Mouse (Mus musculus) 3134 (cell line): ENCODE data around the gene Mtfmt.

Source experiments
- DNase-seq: peaks from one replicate; pipeline ENCODE4 v3.0.0-alpha.2; 2011; ENCODE audit warnings: low spot score; ENCODE audit not compliant: insufficient read length; ENCODE audit errors: extremely low read depth

The Mtfmt gene

DNA sequence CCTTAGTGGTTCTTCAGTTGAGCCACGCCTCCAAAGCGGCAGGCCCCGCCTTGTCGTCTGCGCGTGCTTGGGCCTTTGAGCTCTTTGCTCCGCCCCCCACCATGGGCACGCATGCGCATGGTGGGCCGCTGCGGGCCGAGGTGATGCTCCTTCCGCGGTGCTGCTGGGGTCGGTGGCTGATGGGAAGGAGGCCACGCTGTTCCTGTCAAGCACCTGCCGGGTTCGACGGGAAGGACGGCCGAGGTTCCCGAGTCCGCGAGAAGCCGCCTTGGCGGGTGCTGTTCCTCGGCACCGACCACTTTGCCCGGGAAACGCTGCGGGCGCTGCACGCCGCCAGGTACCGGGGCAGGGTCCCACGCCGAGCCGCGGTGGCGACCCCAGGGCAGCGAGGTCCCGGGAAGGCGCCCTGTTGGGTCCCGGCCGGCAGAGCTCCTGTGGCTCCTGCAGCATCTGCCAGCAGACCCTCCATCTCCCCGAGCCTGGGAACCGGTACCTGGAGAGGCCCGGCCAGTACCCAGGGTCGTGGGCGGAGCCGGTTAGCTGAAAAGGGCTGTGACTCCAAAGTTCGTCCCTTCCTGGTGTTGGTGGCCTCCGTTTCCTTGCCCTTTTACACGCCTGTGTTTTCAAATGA is at the start of gene Mtfmt:
Gene Mtfmt (plus strand): TSS at position 112 of the 631 bp plus-strand sequence.
- DNase-seq = peak; percentile 91

DNA sequence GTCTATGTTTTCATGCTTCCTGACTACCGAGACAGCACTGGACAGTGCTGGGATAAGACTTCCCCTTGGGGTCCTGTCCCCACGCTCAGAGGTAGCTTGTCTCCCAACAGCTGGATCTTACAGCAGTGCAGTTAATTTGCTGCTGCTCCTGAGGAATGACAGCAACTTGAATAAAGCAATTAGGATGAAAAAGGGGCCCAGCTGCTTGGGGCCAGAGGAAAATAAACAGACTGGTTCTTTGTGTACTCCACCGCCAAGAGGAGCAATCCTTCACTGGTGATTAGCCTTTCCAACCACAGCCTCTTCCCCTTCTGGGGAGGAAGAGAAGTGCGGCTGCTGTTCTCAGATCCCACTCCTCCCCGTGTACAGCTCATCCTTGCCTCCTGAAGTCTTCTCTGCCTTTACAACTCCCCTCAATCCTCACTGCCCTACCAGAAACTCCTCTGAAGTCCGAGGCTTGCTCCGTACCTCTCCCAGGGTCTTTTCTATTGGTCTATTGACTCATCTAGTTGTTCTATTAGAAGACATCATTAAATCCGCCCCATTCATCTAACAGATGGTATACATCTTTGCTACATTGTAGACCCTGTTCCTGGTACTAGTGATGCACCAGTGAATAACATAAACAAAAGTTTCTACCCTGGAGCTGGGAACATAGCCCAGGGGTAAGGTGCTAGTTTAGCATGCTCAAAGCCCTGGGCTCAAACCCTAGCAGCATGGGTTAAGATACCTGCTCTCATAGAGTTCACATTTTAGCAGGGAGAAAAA is 49.0 kb upstream of the Mtfmt start:
- DNase-seq = no peak

- DNase-seq = no peak
These were observed 44.6 kb upstream of the Mtfmt start for GRCm38 (mm10) chr9:65390752-65391612.

DNA sequence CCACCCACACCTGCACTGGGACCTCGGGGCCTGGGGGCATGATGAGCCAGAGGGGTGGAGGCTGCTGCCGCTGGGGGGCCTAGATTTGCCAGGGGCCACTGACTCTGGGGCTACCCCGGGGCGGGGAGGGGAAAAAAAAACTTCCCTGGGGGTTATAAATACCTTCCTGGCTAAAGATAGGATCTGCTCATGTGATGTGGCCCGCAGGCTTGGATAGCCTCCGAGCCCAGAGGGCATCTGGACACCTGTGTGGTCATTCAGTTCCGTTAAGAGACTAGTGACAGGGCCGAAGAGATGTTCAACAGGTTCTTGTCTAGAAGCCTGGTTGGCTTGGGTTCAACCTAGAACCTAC is 44.0 kb upstream of the Mtfmt start, which contains the start of gene Kbtbd13:
Gene Kbtbd13 (minus strand): TSS at position 40 of the 352 bp plus-strand sequence.
- DNase-seq = no peak

DNA sequence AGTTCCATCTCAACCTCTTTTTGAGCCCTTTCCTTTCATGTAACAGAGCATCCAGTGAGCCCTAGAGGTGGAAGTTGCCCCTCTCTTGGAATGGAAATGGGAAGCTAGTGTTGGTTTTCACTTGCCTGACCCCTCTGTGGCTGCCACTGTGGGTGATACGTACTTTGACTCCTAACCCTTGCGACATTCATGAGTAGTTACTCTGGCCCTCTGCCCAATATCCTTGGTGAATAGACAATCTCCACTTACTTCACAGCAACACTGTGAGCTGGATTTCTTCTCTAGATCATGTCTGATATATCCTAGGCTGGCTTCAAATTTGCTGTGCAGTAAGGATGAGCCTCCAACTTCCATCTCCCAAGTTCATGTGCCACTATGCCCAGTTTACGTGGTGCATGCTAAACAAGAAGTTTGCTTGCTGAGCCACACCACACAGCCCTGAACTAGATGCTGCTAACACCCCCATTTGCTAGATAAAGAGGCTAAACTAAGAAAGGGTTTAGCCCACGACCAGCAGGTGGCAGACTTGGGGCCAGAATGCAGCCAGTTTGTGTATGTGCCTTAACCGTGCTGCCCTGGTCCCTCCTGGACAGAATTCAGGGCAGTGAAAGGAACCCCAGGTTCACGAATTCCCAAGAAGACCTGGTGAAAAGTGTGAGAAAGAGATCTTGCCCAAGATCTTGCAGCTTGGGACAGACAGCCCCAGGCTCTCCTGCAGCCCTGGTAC is 42.8 kb upstream of the Mtfmt start:
- DNase-seq = peak; percentile 54

- no peak for DNase-seq
These were observed 42.0 kb upstream of the Mtfmt start for GRCm38 (mm10) chr9:65393606-65394005.

- DNase-seq = no peak
These were observed 41.2 kb upstream of the Mtfmt start for GRCm38 (mm10) chr9:65394360-65394759.

DNA sequence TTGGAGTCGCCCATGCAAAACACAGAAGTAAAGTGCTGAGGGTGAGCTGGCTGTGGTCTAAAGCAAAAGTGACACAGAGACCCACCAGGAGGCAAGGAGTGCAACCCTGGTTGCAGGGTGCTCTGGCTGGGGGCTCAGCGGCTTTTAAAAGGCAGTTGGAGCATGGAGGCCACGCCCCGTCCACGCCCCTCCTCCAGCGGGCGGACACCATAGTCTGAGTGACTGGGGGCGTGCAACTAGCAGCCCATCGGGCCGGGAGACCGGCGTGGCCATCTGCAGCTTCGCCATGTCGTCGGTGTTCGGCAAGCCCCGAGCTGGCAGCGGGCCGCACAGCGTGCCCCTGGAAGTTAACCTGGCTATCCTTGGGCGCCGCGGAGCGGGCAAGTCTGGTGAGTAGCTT is 37.3 kb upstream of the Mtfmt start, which contains the start of gene Rasl12:
Gene Rasl12 (plus strand): TSS at position 228 of the 400 bp plus-strand sequence.
- no peak for DNase-seq

DNA sequence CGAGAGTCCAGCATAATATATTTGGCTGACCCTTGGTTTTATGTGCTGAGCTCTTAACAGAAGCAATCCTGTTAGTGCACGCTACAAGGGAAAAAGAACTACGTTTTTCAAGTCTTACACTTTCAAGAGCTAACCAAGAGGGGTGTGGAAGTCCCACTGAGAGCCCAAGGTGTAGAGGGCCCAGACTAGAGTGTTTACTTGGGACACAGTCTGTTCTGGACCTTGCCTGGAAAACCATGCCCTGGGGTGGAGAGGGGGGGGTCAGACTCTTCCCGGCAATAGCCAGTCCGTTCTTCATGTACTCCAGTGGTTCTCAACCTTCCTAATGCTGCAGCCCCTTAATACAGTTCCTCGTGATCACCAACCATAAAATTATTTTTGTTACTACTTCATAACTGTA is 35.6 kb upstream of the Mtfmt start:
- no peak for DNase-seq

- peak; percentile 81 for DNase-seq
These were observed 31.0 kb upstream of the Mtfmt start for GRCm38 (mm10) chr9:65404331-65405183.

- DNase-seq = no peak
These were observed 30.5 kb upstream of the Mtfmt start for GRCm38 (mm10) chr9:65405184-65405449.

- DNase-seq = no peak
These were observed 28.3 kb upstream of the Mtfmt start for GRCm38 (mm10) chr9:65407327-65407726.

- DNase-seq = no peak
These were observed 27.7 kb upstream of the Mtfmt start for GRCm38 (mm10) chr9:65407861-65408260.

- peak; percentile 83 for DNase-seq
These were observed 26.7 kb upstream of the Mtfmt start for GRCm38 (mm10) chr9:65408871-65409295.

DNA sequence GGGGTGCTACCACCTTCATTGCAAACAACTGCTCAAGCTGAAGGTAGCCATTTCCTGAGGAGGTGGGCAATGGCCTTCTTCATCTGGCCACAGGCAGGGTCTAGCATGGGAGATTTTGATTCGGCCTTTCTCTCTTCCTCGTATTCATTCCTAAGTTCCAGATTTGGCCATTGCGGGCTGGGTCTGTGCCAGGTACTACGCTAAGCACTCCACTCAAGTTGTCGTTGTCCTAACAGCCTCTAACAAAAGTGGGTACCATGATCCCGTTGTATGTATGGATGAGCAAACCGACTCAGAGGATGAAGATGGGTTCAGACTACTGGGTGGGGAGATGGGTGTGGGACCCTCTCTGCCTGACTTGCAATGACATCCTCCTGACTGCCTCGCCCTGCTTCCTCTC is 25.2 kb upstream of the Mtfmt start:
- DNase-seq = no peak

GRCm38 (mm10) chr9:65411326-65411725 is 24.3 kb upstream of the Mtfmt start:
- no peak for DNase-seq

DNA sequence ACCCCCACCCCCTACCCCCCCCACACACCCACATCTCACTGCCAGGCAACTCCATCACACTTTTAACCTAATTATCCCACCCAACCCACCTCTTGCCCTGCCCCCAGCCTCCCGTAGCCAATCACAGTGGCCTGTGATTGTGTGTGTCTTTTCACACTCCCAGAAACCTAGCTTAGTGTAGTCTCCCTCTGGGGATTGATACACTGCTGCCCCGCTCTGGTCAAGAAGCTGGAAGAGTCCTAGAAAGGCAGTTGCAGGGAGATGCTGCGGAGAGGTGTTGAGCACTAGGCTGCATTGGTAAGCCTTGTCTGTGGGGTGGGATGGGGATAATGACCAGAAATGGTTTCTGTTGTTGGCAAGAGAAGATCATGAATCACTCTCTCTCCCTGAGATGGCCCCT is 17.8 kb upstream of the Mtfmt start:
- DNase-seq = no peak

DNA sequence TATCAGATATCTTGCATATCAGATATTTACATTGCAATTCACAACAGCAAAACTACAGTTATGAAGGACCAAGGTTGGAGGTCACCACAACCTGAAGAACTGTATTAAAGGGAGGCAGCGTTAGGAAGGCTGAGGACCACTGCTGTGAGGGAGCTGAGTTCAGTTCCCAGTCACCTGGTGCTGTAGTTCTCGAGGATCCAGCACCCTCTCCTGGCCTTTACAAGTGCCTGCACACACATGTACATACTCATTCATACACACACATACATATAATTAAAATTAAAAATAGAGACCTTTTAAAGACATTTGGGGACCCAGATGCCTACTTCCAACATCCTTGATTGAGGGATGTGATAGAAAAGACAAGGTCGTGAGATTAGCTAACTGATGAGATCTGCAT is 15.9 kb upstream of the Mtfmt start:
- DNase-seq = no peak

GRCm38 (mm10) chr9:65422760-65423501 is 12.7 kb upstream of the Mtfmt start, which contains the start of gene Slc51b:
Slc51b (minus strand) TSS chr9:65422955.
- DNase-seq = no peak
